Mouse (Mus musculus): ENCODE measurements around the gene Naip1. TPM values are rescaled to one million over a fixed set of nuclear protein-coding genes. Genes with fewer than 3 reads are reported as not detected.
A peak's percentile ranks its signal among the peaks of the same experiment; 100 is the strongest.
"Not testable (repeated sequence)": the region's sequence is repeated elsewhere in the genome, so short reads cannot be mapped to it uniquely, and the experiment has no call there.

Naip1 gene
- total and polyA plus RNA-seq, 3 experiments, result 0.05 to 0.09 TPM; not detected in 1

DNA sequence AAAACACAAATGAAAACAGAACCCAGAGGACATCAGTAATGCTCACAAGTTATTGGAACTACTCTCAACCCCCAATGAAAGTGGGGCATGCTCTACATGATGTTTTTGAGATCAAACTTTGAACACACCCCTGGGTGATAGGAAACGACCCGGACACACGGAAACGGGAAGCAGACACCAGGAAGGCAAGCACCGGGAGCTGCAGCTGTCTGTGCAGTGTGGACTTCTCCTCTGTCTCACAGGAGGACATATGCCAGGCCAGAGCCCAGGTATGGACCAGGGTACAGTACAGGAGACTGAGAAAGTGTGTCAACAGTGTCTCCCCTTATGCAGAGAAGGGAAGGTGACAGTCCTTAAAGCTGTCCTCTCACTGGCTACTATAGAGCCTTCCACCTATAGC, 43.5 kb downstream of the Naip1 start:
- intact Hi-C loops (cut with DNase I), result loop anchor here (5.0 kb wide), 1 partner anchor 127 kb away; no protein-coding TSS in a partner anchor
- TF ChIP-seq CTCF (IDR thresholded peaks at IDR 0.05) (no peak), POLR2A (IDR thresholded peaks at IDR 0.05; ENCODE audit: insufficient read depth, low read depth, low read length) (no peak)
- Histone ChIP-seq H3K9ac (ENCODE audit: low read depth, low read length) (no peak overlapping the region), H3K27me3 (ENCODE audit: control insufficient read depth, insufficient read depth, low read length) (no peaks in the 10 kb centered on the region), H3K79me2 (replicated peaks; ENCODE audit: control insufficient read depth, insufficient read depth, low read length) (no peaks in the 10 kb centered on the region), H3K4me1 (ENCODE audit: control insufficient read depth, insufficient read depth, low read length) (no peaks in the 10 kb centered on the region), H3K4me3 (no peak overlapping the region), H3K27ac (no peak overlapping the region), H3K36me3 (ENCODE audit: control insufficient read depth, insufficient read depth, low read length) (no peaks in the 10 kb centered on the region)
- WGBS, result 49% methylated on average over 5 of the region's 5 CpGs
- DNase-seq, result no peak

GRCm38 (mm10) chr13:100408242-100408641, 44.4 kb downstream of the Naip1 start:
- WGBS, result 58% methylated on average over 7 of the region's 7 CpGs

DNA sequence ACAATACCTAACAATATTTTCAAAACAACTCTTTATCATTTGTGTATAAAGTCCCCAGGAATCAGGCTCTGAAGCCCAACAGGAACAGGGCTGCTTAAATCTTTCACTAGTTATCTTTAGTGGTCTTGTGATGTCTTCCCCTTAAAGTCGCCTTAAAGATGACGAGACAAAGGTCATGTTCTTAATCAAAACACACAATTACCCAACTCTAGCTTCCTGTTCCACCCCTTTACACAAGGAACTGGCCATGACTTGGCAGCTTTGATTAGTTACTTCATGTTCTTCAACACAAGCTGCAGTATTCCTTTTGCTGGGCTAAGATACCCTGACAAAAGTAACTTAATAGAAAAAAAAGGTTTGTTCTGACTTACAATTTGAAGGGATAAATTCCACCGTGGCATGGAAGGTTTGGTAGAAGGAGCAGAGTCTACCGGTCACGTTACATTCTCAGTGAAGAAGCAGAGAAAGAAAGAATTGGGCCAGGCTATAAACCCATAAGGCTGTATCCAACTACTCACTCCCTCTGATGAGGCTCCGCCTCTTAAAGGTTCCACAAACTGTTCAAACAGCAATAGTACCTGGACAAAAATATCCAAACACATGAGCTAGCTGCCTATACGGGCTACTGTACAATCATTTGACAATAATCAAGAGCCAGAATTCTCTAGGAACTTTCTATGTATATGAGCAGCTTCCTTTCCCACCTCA, 49.6 kb downstream of the Naip1 start:
- intact Hi-C loops (cut with DNase I); DNase-seq; H3K27me3 ChIP-seq (ENCODE audit: control insufficient read depth, insufficient read depth, low read length); H3K27ac ChIP-seq; H3K4me1 ChIP-seq (ENCODE audit: control insufficient read depth, insufficient read depth, low read length); H3K9ac ChIP-seq (ENCODE audit: low read depth, low read length); H3K36me3 ChIP-seq (ENCODE audit: control insufficient read depth, insufficient read depth, low read length); H3K4me3 ChIP-seq; H3K79me2 ChIP-seq (replicated peaks; ENCODE audit: control insufficient read depth, insufficient read depth, low read length): not testable (repeated sequence)
- WGBS, result 59% methylated on average over 7 of the region's 7 CpGs

More at GRCm38 (mm10) chr13:100408242-100408641, 44.4 kb downstream of the Naip1 start:
- intact Hi-C loops (cut with DNase I), result loop anchor here (5.0 kb wide), 1 partner anchor 126 kb away; no protein-coding TSS in a partner anchor
- no peaks in the 10 kb centered on the region for H3K27me3 ChIP-seq (ENCODE audit: control insufficient read depth, insufficient read depth, low read length)
- H3K4me3 ChIP-seq, result no peak overlapping the region
- H3K4me1 ChIP-seq (ENCODE audit: control insufficient read depth, insufficient read depth, low read length), result no peaks in the 10 kb centered on the region
- H3K36me3 ChIP-seq (ENCODE audit: control insufficient read depth, insufficient read depth, low read length), result no peaks in the 10 kb centered on the region
- no peak for TF ChIP-seq POLR2A (IDR thresholded peaks at IDR 0.05; ENCODE audit: insufficient read depth, low read depth, low read length)
- no peak overlapping the region for H3K27ac ChIP-seq
- no peaks in the 10 kb centered on the region for H3K79me2 ChIP-seq (replicated peaks; ENCODE audit: control insufficient read depth, insufficient read depth, low read length)
- no peak overlapping the region for H3K9ac ChIP-seq (ENCODE audit: low read depth, low read length)
- DNase-seq, result no peak

- H3K4me1 ChIP-seq (ENCODE audit: control insufficient read depth, insufficient read depth, low read length); H3K27me3 ChIP-seq (ENCODE audit: control insufficient read depth, insufficient read depth, low read length); H3K4me3 ChIP-seq; H3K36me3 ChIP-seq (ENCODE audit: control insufficient read depth, insufficient read depth, low read length); H3K79me2 ChIP-seq (replicated peaks; ENCODE audit: control insufficient read depth, insufficient read depth, low read length); H3K27ac ChIP-seq; H3K9ac ChIP-seq (ENCODE audit: low read depth, low read length); DNase-seq; intact Hi-C loops (cut with DNase I): not testable (repeated sequence)
- WGBS, result 15% methylated on average over 5 of the region's 5 CpGs
- TF ChIP-seq CTCF (IDR thresholded peaks at IDR 0.05), result peak; percentile 44
Observed at GRCm38 (mm10) chr13:100391021-100391420, 61.6 kb downstream of the Naip1 start.

DNA sequence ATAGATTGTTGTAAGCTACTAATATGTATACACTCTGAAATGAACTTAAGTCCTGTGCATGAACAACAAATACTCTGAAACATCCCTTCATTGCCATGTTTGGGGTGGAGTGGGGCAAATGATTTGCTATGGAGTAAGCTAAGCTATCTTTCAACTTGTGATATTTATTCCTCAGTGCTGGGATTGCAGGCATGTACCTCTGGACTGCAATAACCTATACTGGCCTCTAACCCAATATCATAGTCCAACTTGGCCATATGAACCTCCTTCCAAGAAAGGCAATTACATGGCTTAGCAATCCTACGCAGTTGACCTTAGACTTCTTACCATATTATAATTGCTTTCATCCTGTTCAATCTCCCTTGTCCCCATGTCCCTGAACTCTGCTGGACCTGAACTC, 82.1 kb downstream of the Naip1 start:
- Histone ChIP-seq H3K79me2 (replicated peaks; ENCODE audit: control insufficient read depth, insufficient read depth, low read length) (no peaks in the 10 kb centered on the region), H3K27ac (no peak overlapping the region), H3K36me3 (ENCODE audit: control insufficient read depth, insufficient read depth, low read length) (no peaks in the 10 kb centered on the region), H3K9ac (ENCODE audit: low read depth, low read length) (no peak overlapping the region), H3K4me1 (ENCODE audit: control insufficient read depth, insufficient read depth, low read length) (no peaks in the 10 kb centered on the region), H3K4me3 (no peak overlapping the region), H3K27me3 (ENCODE audit: control insufficient read depth, insufficient read depth, low read length) (no peaks in the 10 kb centered on the region)
- no peak for DNase-seq
- intact Hi-C loops (cut with DNase I), result no loop called here
- TF ChIP-seq POLR2A (IDR thresholded peaks at IDR 0.05; ENCODE audit: insufficient read depth, low read depth, low read length) (no peak), CTCF (IDR thresholded peaks at IDR 0.05) (no peak), EP300 (IDR thresholded peaks at IDR 0.05; ENCODE audit: insufficient read depth, low read depth, low read length) (no peak)
- 97% methylated on average over 1 of the region's 1 CpGs for WGBS

Other genes with a start within 250 kb of the Naip1 start
- gene Naip5, start 206.5 kb downstream of the Naip1 start, total RNA-seq (2021), result under 1 TPM; 0.18 to 0.34 TPM
- gene Naip5, start 206.5 kb downstream of the Naip1 start, polyA plus RNA-seq (2012; rRNA removed), result 0.50 and 0.72 TPM in 2 replicates
- gene Naip6, start 135.2 kb downstream of the Naip1 start, total RNA-seq (2021), result under 1 TPM; 0.08 to 0.36 TPM
- 0.49 and 0.67 TPM in 2 replicates for gene Naip6, start 135.2 kb downstream of the Naip1 start, polyA plus RNA-seq (2012; rRNA removed)
- 10 to 100 TPM; 21.4 to 24.3 TPM for gene Gtf2h2, start 39.7 kb upstream of the Naip1 start, total RNA-seq (2021)
- gene Gtf2h2, start 39.7 kb upstream of the Naip1 start, polyA plus RNA-seq (2012; rRNA removed), result 15.5 and 24.3 TPM in 2 replicates
- under 1 TPM; 0.43 to 0.76 TPM for gene Ocln, start 99.8 kb upstream of the Naip1 start, total RNA-seq (2021)
- 0.37 and 0.82 TPM in 2 replicates for gene Ocln, start 99.8 kb upstream of the Naip1 start, polyA plus RNA-seq (2012; rRNA removed)
- under 1 TPM; 0.27 to 0.34 TPM for gene Marveld2, start 164.1 kb upstream of the Naip1 start, total RNA-seq (2021)
- gene Marveld2, start 164.1 kb upstream of the Naip1 start, polyA plus RNA-seq (2012; rRNA removed), result 0.50 and 0.66 TPM in 2 replicates
- gene Ak6, start 198.1 kb upstream of the Naip1 start, total RNA-seq (2021), result 10 to 100 TPM; 55.1 to 65.7 TPM
- 49.9 and 92.7 TPM in 2 replicates for gene Ak6, start 198.1 kb upstream of the Naip1 start, polyA plus RNA-seq (2012; rRNA removed)
- gene Rad17, start 198.2 kb upstream of the Naip1 start, total RNA-seq (2021), result 10 to 100 TPM; 15.0 TPM
- gene Rad17, start 198.2 kb upstream of the Naip1 start, polyA plus RNA-seq (2012; rRNA removed), result 5.6 and 9.5 TPM in 2 replicates
- gene Taf9, start 198.7 kb upstream of the Naip1 start, total RNA-seq (2021), result 1 to 10 TPM; 9.8 TPM
- gene Taf9, start 198.7 kb upstream of the Naip1 start, polyA plus RNA-seq (2012; rRNA removed), result 2.2 and 3.4 TPM in 2 replicates
- gene Ccdc125, start 216.8 kb upstream of the Naip1 start, total RNA-seq (2021), result under 1 TPM; 0.32 to 0.39 TPM
- gene Ccdc125, start 216.8 kb upstream of the Naip1 start, polyA plus RNA-seq (2012; rRNA removed), result 0.59 and 0.70 TPM in 2 replicates